Mouse (Mus musculus) B cell, adult (primary cell): ENCODE results near the gene Prdm4. TPM values are rescaled to one million over a fixed set of nuclear protein-coding genes. Genes with fewer than 3 reads are reported as not detected.

Source experiments
- total RNA-seq: library from RNA; stranded (reverse); gene quantifications from 4 replicates; pipeline ENCODE4 v1.2.4, GENCODE M21; 2023; ENCODE audit not compliant: inconsistent age

Gene Prdm4
- total RNA-seq, result 49.8 to 62.2 TPM (median 57.3 TPM) in 4 replicates

GRCm38 (mm10) chr10:85916498-85917309, at the start of gene Prdm4:
Prdm4 (minus strand) TSS chr10:85917142.

GRCm38 (mm10) chr10:85957464-85957950, 40.6 kb upstream of the Prdm4 start, which contains the start of gene Rtcb:
Rtcb (minus strand) TSS chr10:85957823.

GRCm38 (mm10) chr10:85927676-85928445, 10.9 kb upstream of the Prdm4 start, which contains the start of gene Ascl4:
Ascl4 (plus strand) TSS chr10:85927681.

Other genes starting within 250 kb of the Prdm4 start
- 22.0 to 26.8 TPM (median 24.8 TPM) in 4 replicates for gene Pwp1, start 87.6 kb downstream of the Prdm4 start, total RNA-seq
- gene Ascl4, start 10.5 kb upstream of the Prdm4 start, total RNA-seq, result 0.24 to 0.26 TPM in 2 of 4 replicates, not detected in the others
- gene Rtcb, start 40.7 kb upstream of the Prdm4 start, total RNA-seq, result 102 to 116 TPM (median 104 TPM) in 4 replicates
- not detected in 4 replicates for gene Bpifc, start 94.8 kb upstream of the Prdm4 start, total RNA-seq
- 36.6 to 43.1 TPM (median 41.3 TPM) in 4 replicates for gene Fbxo7, start 104.8 kb upstream of the Prdm4 start, total RNA-seq